Mouse (Mus musculus) CD8-positive naive resting alpha-beta T cell, adult 57 days (primary cell): ENCODE data around the gene Ankrd63. TPM values are rescaled to one million over a fixed set of nuclear protein-coding genes. Genes with fewer than 3 reads are reported as not detected.

ENCODE experiments used
- total RNA-seq: library from RNA; stranded (reverse); gene quantifications from one replicate; pipeline ENCODE4 v1.2.4, GENCODE M21; 2023

The Ankrd63 gene
- total RNA-seq, result 0.34 TPM

DNA sequence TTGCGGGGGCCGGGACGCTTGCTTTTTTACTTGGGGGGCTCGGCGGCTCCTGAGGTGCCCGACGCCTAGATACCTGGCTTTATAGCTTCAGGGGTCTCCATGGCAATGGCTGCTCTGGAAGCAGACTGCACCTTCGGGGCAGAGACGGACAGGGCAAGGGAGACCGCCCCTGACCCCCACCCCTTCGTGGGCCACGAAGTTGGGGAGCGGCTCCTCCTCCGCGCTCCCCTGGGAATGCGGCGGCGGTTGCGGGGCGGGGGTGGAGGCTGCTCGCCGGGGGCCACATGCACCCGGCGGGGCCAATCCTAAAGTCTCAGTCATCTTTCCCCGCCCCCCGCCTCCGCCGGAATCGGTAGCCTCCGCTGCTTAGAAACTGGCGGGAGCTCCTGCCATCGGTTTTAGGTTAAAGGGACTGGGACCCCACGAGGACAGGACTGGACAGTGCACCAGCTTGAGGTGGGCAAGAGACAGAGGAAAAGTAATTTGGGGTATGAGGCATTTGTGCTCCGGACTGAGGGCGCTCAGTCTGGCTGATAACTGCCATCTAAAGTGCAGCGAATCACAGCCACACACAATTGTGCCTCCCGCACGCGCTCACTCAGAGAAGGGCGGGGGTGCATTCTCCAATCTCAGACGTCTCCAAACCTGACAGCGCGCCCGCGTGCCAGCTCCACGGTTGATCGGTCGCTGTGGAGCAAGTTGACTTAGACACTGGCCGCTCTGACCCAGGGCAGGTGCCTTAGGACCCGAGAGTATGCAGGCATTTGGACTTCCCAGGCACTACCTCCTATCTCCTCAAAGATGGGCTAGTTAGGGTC is at the start of gene Ankrd63:
Gene Ankrd63, minus strand, starts transcription at position 51 of the 818 bp plus-strand sequence.

GRCm38 (mm10) chr2:118745232-118745884 is 41.6 kb upstream of the Ankrd63 start, which contains the start of gene Inafm2:
TSS of gene Inafm2 (plus strand) at chr2:118745758.

DNA sequence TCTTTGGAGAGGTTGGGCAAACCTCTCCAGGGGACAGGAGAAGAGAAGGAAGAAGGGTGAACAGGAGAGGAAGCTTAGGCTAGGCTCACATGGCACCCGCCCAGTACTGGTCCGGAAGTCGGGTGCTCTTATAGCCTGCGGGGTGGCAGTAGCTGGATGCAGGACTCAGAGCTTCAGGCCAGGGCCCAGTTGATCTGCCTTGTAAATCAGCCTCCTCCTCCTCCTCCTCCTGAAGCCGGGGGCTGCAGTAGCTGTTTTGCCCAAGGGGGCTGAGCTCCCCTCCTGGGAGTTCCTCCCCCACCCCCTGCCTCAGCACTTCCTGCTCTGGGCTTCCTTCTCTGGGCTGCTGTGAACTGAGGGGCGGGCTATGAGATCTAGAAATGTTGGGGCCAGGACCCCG is 24.6 kb upstream of the Ankrd63 start, which contains the start of gene Plcb2:
Gene Plcb2, minus strand, starts transcription at position 102 of the 400 bp plus-strand sequence.

GRCm38 (mm10) chr2:118662902-118663803 is 40.6 kb downstream of the Ankrd63 start, which contains the start of gene Pak6:
TSS of gene Pak6 (plus strand) at chr2:118663303.

Other genes with a start within 250 kb of the Ankrd63 start
- gene Srp14, start 224.3 kb downstream of the Ankrd63 start, total RNA-seq, result 92.6 TPM
- 8.6 TPM for gene Bmf, start 154.3 kb downstream of the Ankrd63 start, total RNA-seq
- gene Bub1b, start 105.8 kb downstream of the Ankrd63 start, total RNA-seq, result 2.8 TPM
- 2.0 TPM for gene Pak6, start 40.7 kb downstream of the Ankrd63 start, total RNA-seq
- gene Plcb2, start 24.5 kb upstream of the Ankrd63 start, total RNA-seq, result 110 TPM
- gene Inafm2, start 41.8 kb upstream of the Ankrd63 start, total RNA-seq, result 18.9 TPM
- not detected for gene Ccdc9b, start 58.7 kb upstream of the Ankrd63 start, total RNA-seq
- not detected for gene Phgr1, start 68.8 kb upstream of the Ankrd63 start, total RNA-seq
- gene Disp2, start 75.8 kb upstream of the Ankrd63 start, total RNA-seq, result not detected
- 9.4 TPM for gene Knstrn, start 110.0 kb upstream of the Ankrd63 start, total RNA-seq
- 80.7 TPM for gene Ivd, start 158.0 kb upstream of the Ankrd63 start, total RNA-seq
- 41.1 TPM for gene Bahd1, start 196.4 kb upstream of the Ankrd63 start, total RNA-seq
- 2.6 TPM for gene Chst14, start 222.5 kb upstream of the Ankrd63 start, total RNA-seq